Mouse (Mus musculus) cerebellum, adult 9-11 months (tissue): ENCODE results near the gene Map3k1.

Experiments used
- DNase-seq: peaks from one replicate; pipeline ENCODE4 v3.0.0; 2022

Map3k1 gene

DNA sequence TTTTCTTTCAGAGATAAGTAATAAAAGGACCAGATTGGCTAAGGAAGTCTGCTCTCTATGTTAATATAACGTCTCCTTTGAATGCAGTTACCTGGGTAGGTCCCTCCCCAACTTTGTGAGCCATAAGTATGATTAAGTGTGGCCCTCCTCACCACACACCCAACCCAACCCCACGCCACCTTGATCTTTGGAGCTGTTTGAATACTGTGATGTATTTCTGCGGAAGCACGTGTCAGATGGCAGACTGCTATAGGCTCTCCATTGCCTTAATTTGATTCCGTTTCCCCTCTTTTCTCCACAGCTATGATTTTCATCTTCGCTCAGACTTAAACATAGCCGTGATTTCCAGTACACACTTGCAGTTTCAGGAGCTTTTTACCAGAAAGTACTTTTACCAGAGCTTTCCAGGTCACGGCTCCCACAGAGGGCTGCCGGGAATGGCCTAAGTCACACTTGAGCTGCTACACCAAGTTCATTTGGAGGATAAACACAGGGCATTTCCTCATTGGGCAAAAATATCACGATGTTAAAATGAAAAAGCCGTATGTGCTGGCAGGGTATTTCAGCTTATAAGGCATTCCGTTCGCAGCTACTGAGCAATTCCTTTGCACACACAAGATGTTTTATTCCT, 2.3 kb upstream of the Map3k1 start:
- DNase-seq: peak; percentile 6

DNA sequence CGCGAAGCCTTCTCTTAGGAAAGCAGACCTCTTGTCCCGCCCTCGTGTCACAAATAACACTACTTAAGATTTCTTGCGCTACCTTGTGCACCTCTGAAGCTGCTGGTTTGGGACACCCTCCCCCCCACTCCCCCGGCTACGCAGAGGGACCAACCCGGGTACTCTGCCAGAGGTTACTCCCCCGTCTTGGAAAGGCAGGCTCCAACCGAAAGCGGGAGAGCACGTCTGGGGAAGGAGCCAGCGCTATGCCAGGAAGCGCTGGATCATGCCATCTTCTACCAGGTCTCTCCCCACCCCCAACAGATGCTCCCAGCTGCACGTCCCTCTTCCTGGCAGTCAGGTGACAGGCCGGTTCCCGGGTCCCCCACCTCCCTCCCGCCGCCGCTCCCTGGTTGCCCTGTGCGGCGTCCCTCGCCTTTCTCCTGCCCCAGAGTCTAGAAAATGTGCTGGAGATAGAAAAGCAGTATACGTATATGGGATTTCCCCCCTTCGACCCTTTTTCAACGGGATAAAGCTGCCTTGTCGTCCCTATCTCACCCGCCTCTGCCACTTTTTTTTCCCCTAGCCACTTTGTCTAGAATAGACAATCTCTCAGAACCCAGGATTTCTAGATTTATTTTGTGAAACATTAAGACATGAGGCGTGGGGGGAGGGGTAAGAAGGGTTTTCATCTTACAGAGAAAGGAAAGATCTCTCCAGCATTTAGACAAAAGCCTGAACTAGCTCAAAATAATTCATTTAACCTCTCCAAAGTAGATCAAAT, 854 bp upstream of the Map3k1 start:
- DNase-seq: peak; percentile 84

DNA sequence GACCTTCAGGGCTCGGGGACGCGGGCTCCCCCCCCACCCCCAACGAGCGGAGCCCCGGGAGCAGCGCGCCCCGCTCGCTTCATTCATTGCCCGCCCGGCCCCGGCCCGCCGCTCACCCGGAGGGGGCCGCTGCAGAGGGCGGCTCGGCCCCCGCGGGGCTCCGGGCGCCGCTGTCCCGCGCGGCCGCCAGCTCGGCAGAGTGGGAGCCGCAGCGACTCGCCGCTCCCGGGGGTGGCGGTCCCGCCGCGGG, 481 bp downstream of the Map3k1 start:
- DNase-seq: no peak

DNA sequence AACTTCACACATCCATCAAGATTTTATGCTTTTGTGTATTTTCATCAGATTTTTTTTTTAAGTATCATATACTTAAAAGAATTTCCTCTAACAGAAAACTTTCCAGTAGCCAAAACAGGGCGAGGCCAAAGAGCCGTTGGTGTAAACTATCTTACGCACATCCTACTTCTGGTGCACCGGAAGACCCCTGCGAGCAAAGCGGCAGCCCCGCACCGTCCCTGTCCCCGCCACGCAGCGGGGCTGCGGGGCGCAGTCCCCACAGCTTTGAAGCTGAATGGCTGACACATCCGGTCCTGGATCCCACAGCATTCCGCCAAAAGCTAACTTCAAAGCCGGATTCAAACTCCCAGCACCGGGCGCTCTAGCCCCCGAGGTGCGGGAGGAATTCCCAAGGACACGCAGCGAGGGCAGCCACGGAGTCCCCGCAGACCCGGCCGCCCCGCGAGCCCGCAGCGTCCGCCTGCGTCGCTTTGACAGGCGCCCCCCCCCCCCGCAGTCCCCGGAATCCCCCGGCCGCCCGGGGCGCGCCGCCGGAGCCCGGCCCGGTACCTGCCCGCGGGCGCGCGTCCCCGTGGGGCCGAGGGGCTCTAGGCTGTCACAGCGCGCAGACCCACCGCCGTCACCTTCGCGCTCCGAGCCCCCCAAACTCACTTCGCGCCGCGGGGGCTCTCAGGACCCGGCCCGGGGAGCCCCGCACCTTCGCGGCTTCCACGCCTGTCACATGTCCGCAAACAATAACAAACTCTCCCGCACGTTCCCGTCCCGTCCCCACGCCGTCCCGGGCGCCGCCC, 1.0 kb downstream of the Map3k1 start:
- DNase-seq: peak; percentile 68

DNA sequence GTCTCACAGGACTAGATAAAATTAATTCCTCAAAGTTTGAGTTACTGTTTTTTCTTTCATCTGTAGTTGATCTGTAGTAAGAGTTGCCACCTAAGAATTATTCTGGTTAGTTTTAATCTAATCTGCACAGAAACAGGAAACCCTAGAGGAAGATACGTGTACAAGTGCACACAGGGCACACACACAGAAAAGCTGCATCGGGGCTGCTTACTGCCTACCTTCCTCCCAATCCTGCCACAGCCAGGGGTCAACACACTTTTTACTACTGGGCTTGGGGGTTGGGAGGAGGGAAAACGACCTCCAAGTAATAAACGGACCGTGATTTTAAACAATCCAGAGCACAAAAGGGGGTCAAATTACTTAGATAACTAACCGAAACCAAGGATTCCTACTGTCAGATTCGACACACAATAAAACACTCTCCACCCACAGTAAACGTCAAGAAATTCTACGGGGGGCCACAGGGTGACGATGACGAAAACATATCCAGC, 1.6 kb downstream of the Map3k1 start:
- peak; percentile 17 for DNase-seq

DNA sequence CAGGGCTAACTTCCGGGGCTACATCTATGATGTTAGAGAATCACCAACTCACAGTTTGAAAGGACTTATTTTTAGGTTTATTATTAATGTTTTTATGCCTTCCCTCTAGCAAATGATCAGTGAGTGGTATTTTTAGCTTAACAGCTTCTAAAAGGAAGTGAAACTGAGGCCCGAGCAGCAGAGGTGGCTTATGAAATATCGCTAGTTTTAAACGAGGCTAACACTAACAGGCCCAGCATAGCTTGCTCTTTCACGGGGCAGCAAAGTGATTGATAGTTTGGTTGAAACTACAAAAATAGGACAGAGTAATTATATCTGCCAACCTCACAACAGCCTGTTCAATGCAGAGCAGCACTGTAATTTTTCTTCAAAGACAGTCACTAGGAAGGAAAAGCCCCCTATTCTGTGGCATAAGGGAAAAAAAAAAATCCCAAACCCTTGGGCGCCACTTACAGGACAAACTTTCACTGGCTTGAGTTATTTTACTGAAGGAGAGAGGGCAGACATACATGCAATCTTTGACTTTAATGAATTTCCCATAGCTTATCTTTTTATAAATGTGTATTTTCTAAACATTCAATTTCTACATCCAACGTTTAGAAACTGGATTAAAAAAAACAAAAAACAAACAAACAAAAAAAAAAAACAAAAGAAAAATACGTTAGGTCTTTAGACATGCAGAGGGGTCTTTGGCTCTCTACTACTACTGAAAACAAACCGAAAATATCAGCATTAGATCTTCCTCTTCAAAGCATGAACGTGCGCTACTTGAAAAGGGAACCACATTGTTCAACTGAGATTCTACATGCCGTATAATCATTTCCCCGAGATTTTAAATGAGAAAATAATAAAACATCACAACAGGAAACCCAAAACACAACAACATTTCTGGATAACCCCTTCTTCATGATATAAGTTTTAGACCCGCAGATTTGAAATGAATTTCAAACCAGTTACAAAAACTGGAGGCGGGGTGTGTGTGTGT, 2.8 kb downstream of the Map3k1 start:
- DNase-seq: no peak

DNA sequence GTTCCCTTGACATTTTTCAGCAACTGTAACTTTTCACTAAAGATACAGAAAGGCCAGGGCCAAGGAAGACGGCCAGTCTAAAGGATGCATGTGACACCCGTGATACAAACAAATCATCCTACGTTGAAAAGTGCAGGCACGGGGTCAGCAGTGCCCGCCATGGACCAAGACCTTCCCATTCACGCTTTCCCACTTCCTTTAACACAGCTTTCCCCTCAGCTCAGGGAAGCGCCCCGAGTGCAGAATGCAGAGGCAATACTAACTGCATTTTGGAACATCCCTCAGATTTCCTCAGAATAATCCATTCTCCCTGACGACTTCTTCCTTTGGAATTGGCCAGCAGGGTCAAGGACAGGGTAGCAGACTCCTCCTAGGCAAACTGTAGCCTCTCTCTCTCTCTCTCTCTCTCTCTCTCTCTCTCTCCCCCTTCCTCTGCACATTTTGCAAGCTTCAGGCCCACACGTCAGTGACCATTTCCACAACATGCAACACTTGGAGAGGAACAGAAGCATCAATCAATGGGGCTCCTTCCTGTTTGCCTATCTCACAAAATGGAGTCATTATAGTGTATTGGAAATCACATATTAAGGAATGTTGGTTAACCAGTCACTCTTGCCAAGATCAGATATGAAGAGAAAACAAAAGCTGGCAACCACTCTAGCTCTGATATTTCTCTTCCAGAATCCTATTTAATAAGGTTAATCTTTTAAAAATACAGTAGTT, 3.7 kb downstream of the Map3k1 start:
- peak; percentile 7 for DNase-seq

DNA sequence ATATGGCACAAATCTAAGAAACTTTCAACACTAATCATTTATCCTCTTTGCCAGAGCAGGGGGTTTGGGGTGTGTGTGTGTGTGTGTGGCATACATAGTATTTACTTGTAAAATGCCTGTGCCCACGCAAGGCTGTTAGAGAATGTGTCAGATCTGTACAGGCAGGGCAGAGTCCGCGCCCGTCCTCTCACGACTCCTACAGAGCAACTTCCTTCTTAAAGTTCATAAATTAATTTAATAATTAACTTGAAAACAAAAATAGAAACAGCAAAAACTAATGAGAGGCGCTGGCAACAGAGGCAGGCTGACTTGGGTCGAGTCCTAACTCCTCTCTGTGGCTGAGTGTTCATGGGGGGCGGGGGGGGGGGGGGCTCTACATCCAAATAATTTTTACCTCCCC, 4.6 kb downstream of the Map3k1 start:
- DNase-seq: no peak

DNA sequence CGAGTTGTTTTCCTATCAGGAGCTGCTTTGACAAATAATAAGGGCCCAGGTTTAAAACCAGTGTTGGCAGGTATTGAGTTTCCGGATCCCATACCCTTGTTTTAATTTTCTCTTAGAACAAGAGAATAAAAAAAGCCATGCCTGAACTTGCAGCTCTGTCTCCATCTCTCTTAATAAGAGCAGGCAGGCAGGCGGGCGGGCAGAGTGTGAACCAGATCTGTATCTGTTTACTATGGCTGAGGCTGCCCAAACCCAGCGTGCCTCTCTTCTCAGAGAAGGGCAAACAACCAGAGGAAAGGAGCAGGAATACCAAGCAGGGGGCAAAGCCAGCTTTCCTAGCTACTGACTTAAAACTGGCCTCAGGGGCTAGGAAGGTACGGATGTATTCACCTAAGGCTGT, 5.3 kb downstream of the Map3k1 start:
- no peak for DNase-seq

DNA sequence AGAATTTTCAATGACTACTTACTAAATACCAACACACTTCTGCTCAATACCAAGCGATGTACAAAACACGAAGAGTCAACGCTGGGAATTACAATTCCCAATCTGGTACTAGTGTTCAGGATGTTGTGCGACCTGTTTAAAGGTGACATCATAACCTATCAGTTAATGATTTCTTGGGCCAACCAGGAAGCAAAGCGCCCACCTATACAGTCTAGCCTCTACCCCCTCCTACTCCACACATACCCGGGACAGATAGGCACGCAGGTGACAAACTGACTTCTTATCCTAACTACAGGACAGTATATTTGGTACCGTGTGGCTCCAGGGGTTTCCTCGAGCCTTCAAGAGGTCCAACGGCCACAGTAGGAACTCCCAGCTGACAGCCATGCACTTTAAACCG, 5.9 kb downstream of the Map3k1 start:
- no peak for DNase-seq

DNA sequence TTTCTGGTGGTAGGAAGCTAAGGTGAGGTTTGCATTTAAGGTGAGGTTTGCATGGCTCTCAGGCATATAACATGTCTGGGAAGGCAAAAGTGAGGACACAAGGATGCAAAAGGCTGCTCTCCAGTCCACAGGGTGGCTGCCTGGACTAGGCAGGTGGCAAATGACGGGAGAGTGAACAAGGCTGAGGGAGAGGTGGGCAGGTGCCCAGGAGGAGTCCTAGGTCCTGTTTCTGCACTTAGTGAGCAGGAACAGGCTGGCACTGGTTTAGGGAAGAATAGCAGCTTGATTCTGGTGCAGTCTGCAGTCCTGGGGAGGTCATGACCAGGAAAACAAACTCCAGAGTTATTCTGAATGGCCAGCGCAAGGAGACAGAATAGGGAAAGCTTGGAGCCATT, 6.5 kb downstream of the Map3k1 start:
- peak; percentile 11 for DNase-seq

DNA sequence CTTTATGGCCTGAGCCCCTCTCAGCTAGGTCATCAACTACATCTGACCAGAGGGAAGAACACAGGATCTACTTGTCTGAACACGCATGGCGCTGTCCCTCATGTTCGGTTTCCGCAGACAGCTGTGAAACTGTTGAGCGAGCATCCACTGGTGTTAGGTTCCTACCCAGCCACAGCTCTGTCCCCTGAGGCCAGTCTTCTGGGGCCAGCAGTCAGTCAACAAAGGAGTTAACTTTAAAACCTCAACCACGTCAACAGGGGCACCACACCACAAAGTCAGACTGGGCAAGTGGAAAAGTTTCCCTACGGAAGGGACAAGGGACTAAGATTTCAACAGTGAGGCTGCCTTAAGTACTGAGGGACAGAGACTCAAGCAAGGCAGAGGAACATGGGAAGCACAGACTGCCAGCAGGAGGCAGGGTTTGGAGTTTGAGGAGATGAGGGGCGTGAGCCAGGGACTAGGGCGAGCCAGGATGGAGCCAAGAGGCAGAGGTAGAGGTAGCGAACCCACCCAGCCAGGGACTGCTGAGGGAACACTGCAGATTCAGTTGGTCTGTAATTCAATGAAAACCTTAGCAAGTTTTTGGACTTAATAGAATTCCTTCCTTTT, 7.0 kb downstream of the Map3k1 start:
- DNase-seq: no peak

DNA sequence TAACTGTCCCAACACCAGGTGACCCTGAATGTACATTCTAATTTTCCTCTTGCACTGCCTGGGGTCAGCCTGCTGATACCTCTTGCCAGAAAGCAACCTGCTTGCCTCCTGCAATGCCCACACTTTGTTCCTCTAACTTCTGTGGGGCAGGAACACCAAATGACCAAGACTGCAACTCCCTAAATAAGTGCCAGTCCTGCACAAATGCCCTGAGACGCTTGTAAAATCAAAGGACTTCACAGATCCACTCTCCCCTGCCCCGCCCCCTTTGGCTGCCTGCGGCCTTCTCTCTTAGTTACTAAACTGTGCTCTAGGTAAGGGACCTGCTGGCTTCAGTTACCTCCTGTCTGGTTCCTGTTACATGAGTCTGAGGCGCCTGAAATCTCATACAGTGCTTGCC, 7.9 kb downstream of the Map3k1 start:
- DNase-seq: no peak

DNA sequence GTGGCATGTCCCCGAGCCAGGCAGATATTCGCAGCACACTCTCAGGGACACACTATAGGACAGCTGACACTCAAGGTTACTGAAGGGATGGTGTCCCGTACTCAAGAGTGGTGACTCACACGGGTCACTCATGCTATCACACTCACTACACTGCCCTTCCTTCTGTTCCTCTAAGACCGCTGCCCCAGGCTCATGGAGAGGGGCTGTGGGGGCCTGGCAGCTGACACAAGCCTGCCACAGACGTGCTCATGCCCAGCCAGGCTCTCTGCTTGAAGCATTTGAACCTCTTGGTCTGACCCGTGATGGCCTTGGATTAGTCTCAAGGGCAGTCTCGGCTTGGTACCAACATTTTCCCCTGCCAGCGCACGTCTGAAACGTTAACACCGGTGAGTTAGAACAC, 10.7 kb downstream of the Map3k1 start:
- no peak for DNase-seq

DNA sequence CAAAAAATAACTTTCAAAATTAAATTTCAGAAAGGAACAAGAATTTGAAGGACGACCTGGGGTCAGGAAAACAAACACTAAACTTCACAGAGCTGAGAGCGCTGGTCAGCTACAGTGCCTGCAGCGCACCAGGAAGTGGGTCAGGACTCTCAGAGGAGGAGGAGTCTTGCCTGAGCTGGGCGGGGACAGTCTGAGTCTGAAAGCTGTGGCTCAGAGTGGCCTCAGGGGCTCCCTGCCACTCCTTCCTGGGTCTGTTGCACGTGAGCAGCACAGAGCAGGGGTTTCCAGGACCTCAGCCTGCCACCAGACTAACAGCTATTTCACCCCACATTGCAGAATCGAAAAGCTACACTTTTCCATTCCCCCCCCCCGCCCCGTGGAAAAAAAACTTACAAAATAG, 11.8 kb downstream of the Map3k1 start:
- no peak for DNase-seq

DNA sequence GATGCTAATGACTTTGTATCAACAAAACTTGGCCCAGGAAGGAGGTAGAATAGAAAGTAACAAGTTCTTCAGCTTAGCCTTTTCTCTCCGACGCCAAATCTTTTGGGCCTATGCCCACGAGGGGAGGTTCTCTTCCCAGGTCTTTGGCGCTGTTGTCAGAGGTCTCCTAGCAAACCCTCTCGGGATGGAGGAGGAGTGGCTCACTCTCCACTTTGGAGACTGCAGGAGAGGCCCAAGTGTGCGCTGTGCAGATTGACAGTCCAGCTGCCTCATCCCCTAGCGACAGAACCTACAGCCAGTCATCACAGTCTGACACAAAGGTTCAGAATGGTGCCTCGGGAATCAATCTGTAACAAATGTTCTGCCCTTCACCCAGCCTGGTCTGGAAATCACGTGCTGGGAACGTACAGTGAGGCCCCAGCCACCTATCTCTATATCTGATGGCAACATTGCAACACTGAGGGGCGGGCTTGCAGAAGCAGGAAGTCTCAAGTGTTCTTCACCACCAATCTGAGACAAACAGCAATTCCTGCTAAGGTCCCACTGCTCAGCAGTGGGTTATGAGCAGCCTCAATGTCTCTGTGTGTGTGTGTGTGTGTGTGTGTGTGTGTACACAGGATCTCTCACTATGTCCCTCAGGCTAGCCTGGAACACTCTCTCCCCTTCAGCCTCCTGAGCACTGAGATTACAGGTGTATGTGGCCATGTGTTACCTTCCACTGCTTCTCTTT, 12.4 kb downstream of the Map3k1 start:
- DNase-seq: no peak

DNA sequence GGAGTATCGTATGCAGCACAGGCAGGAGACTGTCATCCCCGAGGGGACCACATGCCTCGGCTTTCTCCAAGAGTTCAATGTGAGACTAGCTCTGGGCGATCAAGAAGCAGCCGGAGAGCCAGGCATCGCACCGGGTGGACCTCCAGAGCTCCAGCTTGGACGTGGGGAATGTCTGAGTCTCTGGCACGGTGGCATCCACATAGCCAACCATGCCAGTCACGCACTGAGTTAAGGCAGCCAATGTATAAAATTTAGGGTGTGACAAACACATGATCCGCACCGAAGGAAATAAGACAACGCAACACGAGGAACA, 15.9 kb downstream of the Map3k1 start:
- no peak for DNase-seq

DNA sequence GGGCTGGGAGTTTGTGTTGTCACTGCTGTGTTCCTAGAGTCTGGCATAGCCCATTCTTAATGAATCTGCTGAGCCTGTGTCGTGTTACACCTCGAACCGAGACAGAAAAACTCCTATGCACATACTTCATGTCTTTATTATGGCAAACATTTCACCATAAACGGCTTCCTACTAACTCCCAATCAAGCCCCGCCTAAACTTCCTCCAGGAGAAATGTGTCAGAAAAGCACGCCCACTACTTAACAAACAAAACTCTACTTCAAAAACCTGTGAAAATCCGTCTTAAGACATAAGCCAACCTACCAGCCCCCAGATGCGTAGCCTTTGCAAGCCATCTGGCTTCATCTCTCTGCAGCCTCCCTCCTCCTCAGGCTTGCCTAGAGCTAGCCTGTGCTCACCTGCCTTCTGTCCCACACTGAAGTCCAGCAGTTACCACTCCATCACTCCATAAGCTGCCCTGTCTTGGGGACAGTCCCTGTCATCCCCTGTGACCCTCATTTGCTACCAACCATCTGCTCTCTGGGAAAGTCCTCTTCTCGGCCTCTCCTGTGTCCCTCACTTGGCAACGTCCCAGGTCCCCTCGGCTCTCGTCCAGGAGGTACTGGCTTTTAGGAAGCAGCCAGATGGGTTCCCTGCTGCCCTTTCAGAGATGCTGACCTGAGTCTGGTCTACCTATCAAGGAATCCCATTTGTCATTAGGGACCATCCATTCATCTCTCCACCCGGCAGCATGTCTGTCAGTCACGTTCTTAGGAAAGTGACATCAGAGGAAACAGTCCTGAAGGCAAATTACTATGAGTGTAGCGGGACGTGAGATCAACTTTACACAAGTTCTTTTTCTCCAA, 16.4 kb downstream of the Map3k1 start:
- DNase-seq: peak; percentile 89

DNA sequence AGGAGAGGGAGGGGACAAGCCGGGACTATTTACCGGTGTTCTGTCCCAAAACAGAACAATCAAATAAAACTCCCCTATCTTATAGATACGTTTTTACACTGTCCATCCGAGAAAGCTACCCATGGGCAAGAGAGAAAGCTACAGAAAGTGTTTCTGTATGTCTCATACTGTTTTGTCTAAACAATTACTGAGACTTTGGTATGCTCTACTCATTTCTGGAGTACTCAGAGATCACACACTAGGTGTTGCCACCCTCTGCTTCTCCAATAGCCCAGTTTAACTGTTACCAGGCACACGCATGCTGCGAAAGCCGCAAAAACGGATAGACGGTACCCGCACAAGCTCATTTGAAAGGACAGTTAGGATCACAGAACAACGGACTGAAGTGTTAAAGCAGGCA, 17.2 kb downstream of the Map3k1 start:
- no peak for DNase-seq

DNA sequence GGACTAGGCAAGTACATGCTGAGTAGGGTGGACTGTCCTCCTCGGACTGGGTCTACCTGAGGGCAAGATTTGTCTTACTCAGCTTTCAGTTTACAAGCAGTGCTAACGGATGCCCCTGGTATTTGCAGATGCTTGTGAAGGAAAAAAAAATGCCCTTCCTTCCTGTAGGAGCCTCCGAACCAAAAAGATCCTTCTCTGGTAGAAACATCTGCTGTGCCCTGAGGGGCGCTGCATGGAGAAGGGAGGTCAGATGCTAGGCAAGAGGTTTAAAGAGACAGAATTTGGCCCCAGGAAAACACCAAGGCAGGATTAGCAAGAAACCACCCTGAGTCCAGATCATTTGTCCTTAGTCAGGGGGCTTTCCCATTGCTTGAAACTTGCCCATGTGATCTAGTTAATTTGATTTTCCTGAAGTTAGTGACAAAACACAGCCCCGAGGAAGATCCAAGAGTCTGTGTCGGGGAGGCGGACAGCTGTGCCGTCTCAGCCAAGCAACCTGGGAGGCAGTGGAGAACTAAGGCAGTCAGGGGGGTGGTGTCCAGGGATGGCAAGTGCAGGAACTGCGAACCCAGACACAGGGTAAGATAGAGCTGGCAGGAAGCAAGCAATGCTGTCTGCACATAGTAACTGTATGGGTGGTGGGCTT, 19.2 kb downstream of the Map3k1 start:
- no peak for DNase-seq
